Mouse (Mus musculus) kidney, adult 9 months (tissue): ENCODE data around the gene Senp6.
A peak's percentile ranks its signal among the peaks of the same experiment; 100 is the strongest.
"Not testable (repeated sequence)": the region's sequence is repeated elsewhere in the genome, so short reads cannot be mapped to it uniquely, and the experiment has no call there.

Experiments used
- DNase-seq: peaks from one replicate; pipeline ENCODE4 v3.0.0; 2022

Senp6 gene

DNA sequence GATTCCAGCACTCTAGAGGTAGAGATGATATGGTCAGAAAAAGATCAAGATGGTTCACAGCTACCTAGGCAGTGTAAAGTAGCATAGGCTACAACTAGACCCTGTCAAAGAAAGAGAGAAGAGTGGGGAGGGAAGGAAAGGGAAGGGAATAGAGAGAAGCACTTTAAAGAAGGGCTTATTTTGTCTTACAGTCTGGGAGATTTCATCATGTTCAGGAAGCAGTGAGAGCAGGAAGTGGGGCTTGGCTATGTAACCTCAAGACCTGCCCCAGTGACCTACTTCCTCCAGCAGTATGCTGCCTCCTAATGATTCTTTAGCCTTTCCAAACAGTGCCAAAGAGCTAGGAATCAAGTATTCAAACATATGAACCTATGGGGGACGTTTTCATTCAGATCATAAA lies 14.2 kb downstream of the Senp6 start:
- DNase-seq, result no peak

DNA sequence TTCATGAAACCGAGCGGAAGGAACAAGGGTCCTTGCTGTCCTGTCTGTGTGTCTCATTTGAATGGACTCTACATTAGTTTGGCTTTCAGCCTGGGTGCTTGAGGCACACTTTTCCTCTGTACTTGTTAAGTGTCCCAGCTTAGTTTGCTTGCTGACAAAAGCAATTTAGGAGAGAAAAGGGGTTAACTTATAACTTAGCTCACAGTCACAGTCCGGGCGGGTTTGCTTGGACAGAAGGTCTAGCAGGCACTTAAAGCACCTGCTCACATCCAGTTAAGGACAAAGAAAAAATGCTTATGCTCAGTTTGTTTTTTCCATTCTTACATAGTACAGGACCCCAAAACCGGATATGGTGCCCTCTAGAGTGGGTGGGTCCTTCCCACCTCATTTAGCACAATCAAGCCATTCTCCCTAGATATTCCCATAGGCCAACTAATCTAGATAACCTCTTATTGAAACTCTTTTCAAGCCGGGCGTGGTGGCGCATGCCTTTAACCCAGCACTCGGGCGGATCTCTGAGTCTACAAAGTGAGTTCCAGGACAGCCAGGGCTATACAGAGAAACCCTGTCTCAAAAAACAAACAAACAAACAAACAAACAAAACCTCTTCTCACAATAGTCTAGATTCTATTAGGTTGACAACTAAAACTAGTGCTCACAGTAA lies 17.9 kb downstream of the Senp6 start:
- peak; percentile 72 for DNase-seq

DNA sequence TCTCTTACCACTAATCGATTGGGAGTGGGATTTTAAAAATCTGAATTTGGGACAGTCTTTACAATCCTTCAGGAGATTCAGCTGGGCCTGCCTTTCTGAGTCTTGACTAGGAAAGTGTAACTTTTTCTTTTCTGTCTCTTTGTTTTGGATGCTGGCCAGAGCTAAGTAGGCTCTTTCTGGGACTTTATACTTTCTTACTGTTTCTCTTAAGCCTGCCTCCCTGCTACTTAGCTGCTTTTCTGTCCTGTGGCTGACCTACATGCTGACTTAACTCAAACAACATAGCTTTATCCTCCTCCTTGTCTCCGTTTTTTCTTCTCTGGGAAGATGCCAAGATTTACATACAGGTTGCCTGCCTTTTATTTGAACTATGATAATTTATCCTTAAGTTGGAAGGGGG lies 19.0 kb downstream of the Senp6 start:
- peak; percentile 56 for DNase-seq

DNA sequence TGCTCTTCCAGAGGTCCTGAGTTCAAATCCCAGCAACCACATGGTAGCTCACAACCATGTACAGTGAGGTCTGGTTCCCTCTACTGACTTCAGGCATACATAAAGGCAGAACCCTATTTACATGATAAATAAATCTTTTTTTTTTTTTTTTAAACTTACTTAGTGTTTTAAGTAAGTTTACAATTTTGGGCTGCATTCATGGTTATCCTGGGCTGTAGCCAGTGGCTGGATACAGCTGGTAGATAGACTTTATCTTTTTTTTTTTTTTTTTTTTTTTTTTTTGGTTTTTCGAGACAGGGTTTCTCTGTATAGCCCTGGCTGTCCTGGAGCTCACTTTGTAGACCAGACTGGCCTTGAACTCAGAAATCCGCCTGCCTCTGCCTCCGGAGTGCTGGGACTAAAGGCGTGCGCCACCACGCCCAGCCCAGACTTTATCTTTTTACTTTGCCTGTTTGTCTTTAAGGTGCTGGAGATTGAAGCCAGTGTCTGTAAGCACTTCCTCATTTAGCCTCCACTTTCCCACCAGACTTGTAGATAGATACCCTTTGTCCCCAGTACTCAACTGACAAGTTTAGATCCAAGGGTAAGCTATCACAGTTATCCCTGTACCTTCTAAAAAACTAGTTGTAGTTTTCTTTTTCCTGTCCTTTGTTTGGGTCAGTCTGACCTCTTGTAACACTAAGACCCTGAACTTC lies 19.7 kb downstream of the Senp6 start:
- not testable (repeated sequence) for DNase-seq

DNA sequence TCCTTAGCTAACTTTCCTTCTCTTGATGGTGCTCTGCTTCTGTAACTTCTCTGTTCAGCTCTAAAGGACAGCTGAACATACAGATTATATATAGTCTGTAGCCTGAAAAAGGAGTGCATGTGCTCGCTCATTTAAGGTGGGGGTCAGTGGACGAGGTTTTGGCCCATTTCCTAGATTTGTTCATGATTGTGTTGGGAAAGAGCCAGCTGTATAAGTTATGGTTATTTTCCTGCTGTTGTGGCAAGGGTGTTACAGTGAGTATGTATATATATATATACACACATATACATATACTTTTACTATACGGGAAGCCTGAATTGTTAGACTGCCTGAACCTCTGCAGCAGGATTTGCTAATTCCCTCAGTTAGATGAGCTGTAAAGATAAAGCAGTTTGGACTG lies 22.7 kb downstream of the Senp6 start:
- DNase-seq, result no peak

DNA sequence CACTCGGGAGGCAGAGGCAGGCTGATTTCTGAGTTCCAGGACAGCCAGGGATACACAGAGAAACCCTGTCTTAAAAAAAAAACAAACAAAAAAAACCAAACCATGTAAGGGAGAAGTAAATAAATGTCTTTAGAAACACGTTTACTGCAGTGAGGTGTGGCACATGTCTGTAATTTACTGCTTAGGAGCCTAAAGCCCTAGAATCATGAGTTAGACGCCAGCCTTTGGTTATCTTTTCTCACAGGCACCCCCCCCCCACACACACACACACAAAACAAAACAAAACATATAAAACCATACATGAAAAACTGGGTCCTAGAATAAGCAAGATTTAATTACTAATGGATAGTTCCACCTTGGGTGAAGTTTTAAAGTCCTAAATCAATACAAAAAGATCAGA lies 29.6 kb downstream of the Senp6 start:
- DNase-seq, result no peak

DNA sequence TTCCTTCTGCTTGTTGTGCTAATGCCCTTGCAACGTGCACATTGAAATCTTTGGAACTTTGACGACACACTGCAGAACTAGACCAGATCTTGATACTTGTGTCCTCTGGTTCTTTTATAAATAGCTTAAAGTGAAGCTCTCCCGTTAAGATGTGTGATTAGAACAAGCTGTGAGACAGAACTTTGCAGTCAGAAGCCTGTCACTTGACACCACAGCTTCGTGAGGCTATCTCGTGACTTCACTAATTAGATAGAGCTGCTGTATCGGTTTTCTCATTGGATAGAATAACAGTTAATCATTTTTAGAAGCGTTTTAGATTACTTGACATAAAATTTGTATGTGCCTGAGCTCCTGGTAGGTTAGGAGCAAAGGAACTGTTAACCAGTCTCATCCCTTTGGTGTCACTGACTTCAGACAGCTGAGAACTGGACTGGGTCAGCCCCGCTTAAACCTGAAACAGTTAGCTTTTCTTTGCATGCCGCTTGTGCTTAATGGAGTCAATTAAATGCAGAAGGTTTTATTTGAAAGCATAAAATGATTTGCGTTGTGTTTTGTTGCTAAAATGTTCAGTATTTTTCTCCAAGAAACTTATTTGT lies 79.4 kb downstream of the Senp6 start:
- peak; percentile 38 for DNase-seq

DNA sequence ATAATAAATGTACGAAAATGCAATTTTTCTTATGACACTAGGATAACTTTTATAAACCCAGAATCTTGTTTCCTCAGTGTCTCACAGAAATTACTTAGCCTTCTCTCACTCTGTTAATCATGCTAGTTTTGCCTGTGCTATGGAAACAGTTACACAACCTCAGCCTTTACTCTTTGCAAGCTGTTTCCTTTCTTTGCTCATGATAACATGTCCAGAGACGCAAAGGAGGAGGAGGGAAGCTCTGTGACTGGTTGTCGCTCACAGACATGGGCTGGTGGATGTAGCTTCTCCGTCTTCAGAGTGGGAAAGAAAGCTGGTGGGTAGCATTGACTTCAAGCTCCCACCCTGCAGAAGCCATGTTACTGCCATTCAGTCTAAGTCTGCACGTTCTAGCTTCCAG lies 82.9 kb downstream of the Senp6 start:
- no peak for DNase-seq

DNA sequence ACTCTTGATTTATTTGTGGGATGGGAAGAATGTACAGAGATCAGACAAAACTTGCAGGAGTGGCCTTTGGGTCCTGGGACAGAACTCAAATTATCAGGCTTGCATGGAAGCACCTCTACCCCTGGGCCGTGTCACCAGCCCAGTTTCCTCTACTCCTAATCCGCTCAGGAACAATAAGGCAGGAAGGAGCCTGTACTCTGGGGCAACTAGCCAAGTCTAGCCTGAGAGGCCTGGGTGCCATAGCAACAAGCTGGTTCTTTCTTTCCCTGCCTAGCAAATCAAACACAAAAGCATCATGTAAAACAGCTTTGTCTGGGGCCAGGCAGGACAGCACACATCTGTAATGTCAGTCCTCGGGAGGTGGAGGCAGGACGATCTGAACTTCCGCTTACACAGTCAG lies 88.6 kb downstream of the Senp6 start:
- DNase-seq, result peak; percentile 75

DNA sequence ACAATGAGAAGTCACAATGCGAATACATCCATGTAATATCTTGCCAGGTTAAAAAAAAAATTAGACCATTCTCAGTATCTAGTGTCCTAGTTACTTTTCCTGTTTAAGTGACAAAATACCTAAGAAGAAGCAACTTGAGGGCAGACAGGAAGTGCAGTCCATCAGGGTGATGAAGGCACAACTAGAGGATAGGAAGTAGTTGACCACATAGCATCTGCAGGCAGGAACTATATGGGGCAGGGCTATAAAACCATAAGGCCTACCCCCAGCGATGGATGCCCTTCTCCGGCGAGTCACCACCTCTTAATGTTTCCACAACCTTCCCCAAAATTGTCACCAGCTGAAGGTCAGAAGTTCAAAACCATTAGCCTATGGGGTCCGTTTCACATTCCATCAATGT lies 90.1 kb downstream of the Senp6 start:
- no peak for DNase-seq

DNA sequence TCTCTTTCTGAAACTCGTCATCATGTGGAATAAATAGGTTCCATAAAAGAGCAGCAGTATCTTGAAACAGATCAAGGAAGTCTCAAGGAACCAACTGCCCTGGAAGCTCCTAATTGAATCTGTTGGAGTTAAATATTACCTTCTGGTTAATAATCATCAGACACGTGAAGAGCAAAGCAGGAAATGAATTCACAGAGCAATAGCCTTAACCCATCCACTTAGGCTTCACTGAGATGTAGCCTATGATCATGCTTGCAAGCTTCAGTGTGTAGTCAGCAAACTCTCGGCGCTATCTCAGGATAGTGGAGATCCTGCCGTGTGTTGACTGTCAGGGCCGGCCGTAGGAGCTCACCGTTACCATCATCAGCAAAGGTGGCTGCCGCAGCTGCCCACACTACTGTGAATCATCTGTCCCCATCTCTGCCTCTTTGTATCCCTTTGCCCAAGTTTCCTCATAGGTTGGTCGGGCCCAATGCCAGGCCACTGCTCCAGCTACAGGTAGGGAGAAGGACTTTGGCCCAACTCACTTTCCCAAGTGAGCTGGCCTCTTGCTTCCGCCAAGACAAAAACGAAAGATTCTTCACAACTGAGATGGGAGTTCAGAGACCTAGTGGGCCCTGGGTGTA lies 91.2 kb downstream of the Senp6 start:
- DNase-seq, result peak; percentile 83

DNA sequence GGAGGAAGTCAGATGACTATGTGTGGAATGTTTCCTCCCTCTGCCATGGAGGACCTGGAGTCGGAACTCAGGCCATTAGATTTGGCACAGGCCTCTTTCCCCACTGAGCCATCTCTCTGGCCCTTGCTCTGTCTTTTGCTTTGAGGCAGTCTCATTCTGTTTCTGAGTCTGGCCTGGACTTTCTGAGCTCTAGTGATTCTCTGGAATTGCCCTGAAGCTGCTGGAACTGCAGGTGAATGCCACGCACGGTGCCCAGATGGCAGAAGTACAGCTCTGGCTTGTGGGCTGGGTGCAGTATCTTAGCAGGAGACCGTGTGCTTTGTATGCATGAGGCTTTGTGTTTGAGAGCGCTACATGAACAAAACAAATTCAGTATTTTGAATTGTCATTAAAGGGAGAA lies 92.2 kb downstream of the Senp6 start:
- DNase-seq, result peak; percentile 79

DNA sequence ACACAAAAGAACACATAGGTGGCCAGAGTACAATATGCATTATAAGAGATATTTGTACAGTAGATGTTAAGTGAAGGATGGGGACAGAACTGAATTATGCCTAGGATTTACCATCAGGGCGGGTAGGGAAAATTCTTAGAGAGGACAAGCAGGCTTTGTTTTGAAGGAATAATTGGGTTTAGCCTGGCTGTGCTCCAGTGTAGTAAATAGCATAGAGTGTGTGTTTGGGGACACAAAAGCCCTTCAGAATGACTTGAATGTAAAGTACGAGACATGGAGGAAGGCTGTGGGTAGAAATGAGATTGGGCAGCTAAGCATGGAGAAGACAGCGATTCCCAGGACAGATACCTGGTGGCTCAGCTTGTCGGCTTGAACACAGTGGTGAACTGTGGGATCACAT lies 94.7 kb downstream of the Senp6 start:
- DNase-seq, result no peak

DNA sequence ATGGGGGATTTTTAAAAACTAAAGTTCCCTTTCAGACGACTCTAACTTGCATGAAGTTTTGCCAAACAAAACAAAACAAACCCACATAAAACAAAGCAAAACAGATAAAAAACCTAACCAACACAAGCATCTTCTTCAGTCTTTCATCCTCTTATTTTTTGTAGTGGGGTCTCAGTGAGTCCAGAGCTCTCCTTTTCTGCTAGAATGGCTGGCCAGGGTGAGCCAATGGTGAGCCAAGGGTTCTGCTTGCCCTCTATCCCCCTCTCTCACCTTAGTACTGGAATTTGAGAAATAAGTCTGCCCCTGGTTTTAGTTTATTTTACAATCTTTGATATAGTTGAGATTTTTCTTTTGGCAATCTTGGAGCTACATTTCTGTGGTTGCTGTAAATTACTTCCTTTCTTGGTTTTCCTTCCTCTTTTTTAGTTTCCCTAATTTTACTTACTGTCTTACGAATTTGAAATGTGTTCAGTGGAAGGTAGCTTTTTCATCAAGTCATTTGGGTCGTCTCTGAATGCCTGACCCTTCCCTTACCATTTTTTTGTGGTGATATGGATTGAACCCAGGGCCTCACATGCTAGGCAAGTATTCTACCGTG lies 96.5 kb downstream of the Senp6 start:
- no peak for DNase-seq

DNA sequence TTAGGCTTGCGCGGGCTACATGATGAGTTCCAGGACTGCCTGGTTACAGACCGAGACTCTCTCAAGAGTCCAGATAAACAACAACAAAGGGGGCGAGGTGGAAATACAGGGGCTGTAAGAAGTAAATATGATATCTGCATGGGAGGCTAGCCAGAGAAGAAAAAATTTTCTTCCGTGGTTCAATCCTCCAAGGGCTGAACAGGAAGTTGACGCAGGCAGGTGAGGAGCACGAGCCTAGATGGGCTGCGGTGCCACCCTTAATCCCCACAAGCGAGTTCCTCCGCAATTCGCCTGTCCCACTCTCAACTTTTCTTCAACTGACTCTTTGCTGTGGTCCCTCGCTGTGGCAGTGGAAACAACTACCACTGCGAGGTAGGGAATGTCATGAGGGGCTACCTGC lies 97.5 kb downstream of the Senp6 start:
- DNase-seq, result no peak

DNA sequence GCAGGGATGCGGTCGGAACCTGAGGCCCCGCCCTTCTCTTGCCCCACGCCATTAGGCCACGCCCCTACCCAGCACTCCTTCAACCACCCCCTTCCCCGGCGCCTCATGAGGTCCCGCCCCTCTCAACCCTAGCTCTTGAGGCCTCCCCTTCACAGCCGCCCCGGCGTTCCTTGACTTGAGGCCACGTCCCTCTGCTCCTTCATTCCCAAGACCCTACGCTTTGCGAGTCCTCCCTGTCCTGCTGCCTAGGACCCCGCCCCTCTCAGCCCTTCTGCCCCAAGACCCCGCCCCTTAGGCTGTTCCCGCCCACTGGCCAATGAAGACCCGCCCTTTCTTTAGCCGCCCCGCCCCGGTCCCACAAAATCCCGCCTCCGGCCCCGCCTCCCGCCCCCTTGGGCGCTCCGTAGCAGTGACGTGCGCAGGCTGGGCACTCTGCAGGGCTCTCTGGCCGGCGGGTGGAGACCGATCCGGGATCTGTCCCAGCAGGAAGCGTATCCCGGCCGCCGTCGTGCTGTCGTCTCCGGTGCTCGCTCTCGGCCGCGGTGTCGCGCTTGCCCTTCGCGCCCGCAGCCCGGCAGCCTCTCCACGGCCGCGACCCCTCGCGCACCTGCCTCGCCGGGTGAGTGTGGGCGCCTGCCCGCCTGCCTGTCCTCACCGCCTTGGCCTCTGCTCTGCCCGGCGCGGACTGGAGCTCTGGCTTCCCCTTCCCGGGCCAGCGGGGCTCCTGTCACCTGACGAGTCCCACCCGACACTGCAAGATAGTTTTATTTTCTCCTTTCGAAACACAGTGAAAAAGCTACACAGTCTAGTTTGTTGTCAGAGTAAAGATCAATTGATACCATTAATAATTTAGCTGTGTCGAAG lies 98.1 kb downstream of the Senp6 start, which contains the start of gene Myo6:
TSS of gene Myo6 (plus strand) at position 421 of the 864 bp plus-strand sequence.
- peak; percentile 95 for DNase-seq

DNA sequence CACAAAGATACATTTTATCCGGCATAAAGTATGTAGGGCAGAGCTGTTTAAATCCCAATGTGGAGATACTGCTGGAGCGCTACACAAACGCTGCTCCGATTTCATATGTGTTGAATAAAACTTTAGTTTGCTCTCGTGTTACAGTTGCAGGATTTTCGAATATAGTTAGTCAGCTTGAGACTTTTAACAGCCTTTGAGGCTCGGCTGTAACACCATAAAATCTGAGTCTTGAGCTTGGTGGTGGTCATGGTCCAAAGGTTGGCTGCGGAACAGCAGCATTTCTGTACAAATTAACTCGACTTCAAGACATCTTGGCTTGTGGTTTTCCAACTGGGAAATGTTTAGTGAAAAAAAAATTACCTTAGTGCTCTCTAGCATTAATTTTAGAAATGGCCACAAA lies 99.0 kb downstream of the Senp6 start:
- DNase-seq, result peak; percentile 90

DNA sequence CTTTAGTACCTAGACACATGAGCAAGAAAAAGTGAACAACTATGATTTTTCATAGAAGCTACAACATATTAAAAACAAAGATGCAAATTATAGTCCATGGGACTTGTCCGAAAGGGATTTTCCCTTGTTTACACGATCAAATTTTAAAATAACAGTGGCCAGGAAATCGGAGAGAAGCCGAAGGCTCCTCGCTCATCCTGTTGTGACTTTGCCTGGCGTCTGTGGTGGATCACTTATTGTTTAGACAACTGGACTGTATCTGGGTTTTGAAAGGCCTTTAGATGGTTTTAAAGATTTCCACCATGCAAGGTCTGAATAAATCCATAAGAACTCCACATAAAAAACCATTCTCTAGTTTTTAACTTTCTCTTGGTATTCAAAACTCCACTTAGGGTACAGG lies 99.7 kb downstream of the Senp6 start:
- DNase-seq, result peak; percentile 43

DNA sequence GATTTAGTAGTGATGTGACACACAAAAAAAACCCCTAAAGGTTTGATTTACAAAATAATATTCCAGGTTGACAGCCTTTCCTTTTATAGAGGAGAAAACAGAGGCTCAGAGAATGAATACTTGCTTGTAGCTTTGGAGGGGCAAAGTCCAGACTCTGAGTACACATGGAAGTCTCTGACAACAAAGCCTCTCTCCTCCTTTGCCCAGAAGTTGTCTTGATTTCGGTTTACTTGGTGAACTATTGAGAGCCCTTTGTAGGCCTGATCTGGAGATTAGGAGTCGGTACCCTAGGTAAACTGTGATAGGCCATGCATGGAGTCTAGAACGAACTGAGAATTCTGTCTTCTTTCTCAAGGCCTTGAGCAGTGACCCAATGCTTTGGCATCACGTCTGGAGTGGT lies 100.4 kb downstream of the Senp6 start:
- DNase-seq, result peak; percentile 85

DNA sequence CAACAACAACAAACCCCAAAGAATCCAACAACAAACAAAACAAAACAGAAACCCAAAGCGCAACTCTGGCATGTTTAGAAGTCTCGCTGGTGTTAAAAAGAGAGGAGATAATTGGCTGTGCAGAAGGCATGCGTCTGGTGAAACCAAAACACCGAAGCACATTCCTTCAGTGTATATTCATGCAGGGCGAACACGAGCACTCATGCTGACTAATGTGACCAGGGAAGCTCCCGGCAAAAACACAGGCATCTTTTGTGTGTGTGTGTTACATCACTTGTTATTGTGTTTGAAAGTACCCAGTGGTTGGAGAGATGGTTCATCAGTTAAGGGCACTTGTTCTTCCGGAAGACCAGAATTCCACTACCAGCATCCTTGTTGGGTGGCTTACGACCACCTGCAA lies 102.8 kb downstream of the Senp6 start:
- no peak for DNase-seq

DNA sequence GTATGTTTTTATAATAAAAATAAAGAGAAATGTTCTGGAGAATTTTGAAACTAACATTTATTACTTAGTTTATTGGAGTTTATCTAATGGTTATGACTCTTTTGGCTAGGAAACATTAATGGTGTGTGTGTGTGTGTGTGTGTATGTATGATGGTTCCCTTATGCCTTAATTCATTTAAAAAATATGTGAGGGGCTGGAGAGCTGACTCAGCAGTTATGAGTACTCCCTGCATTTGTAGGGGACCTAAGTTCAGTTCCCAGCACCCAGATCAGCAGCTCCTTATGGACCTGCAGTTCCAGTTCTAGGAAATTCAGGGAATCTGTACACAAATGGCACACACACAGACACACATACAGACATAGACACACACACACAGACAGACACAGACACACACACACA lies 104.5 kb downstream of the Senp6 start:
- no peak for DNase-seq

DNA sequence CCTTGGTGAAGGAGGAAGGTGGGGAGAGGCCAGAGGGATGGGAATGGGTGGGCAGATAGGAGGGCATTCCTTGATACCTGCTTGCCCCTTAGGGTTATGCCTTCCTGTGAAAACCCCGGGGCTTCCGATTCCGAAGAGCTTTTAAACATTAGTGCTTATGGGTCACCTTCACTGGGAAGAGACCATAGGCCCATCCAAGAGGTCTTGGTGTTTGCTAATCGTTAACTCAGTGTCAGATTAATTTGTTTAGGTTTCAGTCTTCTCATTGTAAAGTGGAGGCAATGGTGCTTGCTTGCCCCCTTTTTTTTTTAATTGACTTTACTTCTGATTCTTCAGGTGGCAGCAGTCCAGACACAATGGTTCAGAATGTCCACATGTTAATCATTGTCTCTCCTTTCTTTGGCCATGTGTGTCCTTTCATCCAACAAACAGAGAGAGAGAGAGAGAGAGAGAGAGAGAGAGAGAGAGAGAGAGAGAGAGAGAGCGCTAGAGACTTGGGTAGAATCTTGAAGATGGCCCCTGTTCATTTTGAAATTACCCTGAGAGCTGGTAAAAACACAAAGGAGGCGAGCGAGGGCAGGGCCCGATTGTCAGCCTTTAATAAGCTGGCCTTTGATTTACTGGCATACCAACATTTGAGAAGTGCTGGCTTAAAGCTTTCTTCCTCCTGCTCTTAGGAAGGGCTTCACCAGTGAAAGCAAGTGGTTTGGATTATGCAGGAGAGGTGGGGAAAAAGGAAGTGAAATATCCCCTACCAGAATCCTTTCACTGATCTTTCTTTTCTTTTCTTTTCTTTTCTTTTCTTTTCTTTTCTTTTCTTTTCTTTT lies 105.9 kb downstream of the Senp6 start:
- peak; percentile 52 for DNase-seq
